ENCODE assay signal across 9 mouse cellular contexts in genomic region chr3:8736239-8736953, GRCm38 (mm10).
DNase-seq lines count a peak whose midpoint lies in the region; ATAC-seq and TF ChIP-seq lines count a peak whose summit lies in the region.
"Had no signal": no experiment of that assay in that cellular context is flagged by ENCODE, and none has a peak within 500 bp of the region (broad histone marks: within the 10 kb centered on the region; RNA-seq: fewer than 3 reads in every experiment).

No protein-coding gene starts in this region.

- intact Hi-C loops in left cerebral cortex, postnatal 4 days (cut with DNase I), result no loop called here

- H3K9me3 ChIP-seq in heart, embryonic 11.5 days (replicated peaks; ENCODE audit: control insufficient read depth, low read length), result no peaks in the 10 kb centered on the region
- H3K9me3 ChIP-seq in limb, embryonic 14.5 days (ENCODE audit: control insufficient read depth, low read length), result no peaks in the 10 kb centered on the region

- 22% methylated on average over 10 of the region's 10 CpGs for WGBS in heart, embryonic 11.5 days (ENCODE audit: insufficient replicate concordance)
- WGBS in limb, embryonic 14.5 days, result 15% methylated on average over 10 of the region's 10 CpGs

- H3K36me3 ChIP-seq in heart, embryonic 11.5 days (ENCODE audit: control insufficient read depth, insufficient read depth, low read length), result no peaks in the 10 kb centered on the region
- no peaks in the 10 kb centered on the region for H3K36me3 ChIP-seq in limb, embryonic 14.5 days (ENCODE audit: control insufficient read depth, insufficient read depth, low read length)

- H3K9ac ChIP-seq in heart, embryonic 11.5 days (ENCODE audit: low read depth, low read length), result no peak overlapping the region
- 0 out of 2 replicates have a peak overlapping the region, but pooled peaks have one; percentile 7 for H3K9ac ChIP-seq in limb, embryonic 14.5 days (ENCODE audit: low read depth, low read length, severe bottlenecking)

- DNase-seq in left cerebral cortex, postnatal 4 days, result peak; percentile 87
- no peak for DNase-seq in left cerebral cortex, adult 11 months (ENCODE audit: low spot score)
- peak; percentile 72 for DNase-seq in limb, embryonic 14.5 days (ENCODE audit: low spot score)
- DNase-seq in retina, postnatal 1 day, result peak; percentile 92
- no peak for DNase-seq in thymus, postnatal 0 days (ENCODE audit: low spot score)
- no peak for DNase-seq in ovary, postnatal 36 days (ENCODE audit: low spot score)
- no peak for DNase-seq in cerebellum, postnatal 36 days
- DNase-seq: right cerebral cortex, postnatal 14 days had no signal

- TF ChIP-seq POLR2A in limb, embryonic 14.5 days (IDR thresholded peaks at IDR 0.05; ENCODE audit: borderline replicate concordance, extremely low read depth, insufficient read depth, insufficient read length), result no peak

- peak overlapping the region; percentile 31; the same call in 1 of the 2 replicates for H3K27ac ChIP-seq in heart, embryonic 11.5 days (ENCODE audit: low read depth, low read length)
- 0 out of 2 replicates have a peak overlapping the region, but pooled peaks have one; percentile 19 for H3K27ac ChIP-seq in limb, embryonic 14.5 days (replicated peaks; ENCODE audit: low read depth, low read length)

- H3K4me3 ChIP-seq in heart, embryonic 11.5 days (ENCODE audit: low read depth, low read length), result no peak overlapping the region
- H3K4me3 ChIP-seq in limb, embryonic 14.5 days (replicated peaks; ENCODE audit: low read length), result no peak overlapping the region

- no peak overlapping the region for H3K4me2 ChIP-seq in heart, embryonic 11.5 days
- no peak overlapping the region for H3K4me2 ChIP-seq in limb, embryonic 14.5 days (replicated peaks; ENCODE audit: low read depth, low read length, severe bottlenecking)

- ATAC-seq in heart, embryonic 11.5 days (replicated peaks; ENCODE audit: insufficient number of reproducible peaks, low FRiP score, low TSS enrichment), result 0 out of 2 replicates have a peak, but pooled peaks have one; percentile 44
- ATAC-seq in limb, embryonic 14.5 days (ENCODE audit: low FRiP score, low read depth), result peak; percentile 58

- no peaks in the 10 kb centered on the region for H3K27me3 ChIP-seq in heart, embryonic 11.5 days (ENCODE audit: control insufficient read depth, insufficient read depth, low read length)
- H3K27me3 ChIP-seq in limb, embryonic 14.5 days (ENCODE audit: control insufficient read depth, insufficient read depth, low read length), result no peaks in the 10 kb centered on the region

- peaks cover 20% of the 10 kb centered on the region for H3K4me1 ChIP-seq in heart, embryonic 11.5 days (ENCODE audit: control insufficient read depth, insufficient read depth, low read length)
- peaks cover 8% of the 10 kb centered on the region for H3K4me1 ChIP-seq in limb, embryonic 14.5 days (ENCODE audit: control insufficient read depth, insufficient read depth, low read length)

Comparison
In these comparisons a context has a peak if more than half of its experiments do, and no peak if none do; other contexts are left out.
1. DNase-seq: peak in left cerebral cortex, postnatal 4 days (single experiment), limb, embryonic 14.5 days (single experiment) and retina, postnatal 1 day (single experiment); none in left cerebral cortex, adult 11 months (single experiment), thymus, postnatal 0 days (single experiment), ovary, postnatal 36 days (single experiment) and cerebellum, postnatal 36 days (0 of 2).